Mouse (Mus musculus) forebrain, embryonic 13.5 days (tissue): ENCODE measurements at regions not wholly inside any gene's neighbourhood (a gene's known extent, or its start where the extent isn't known, plus 50 kb on each side); places are given as distances from the start of the nearest gene placed in this dataset.

Source experiments
- ATAC-seq: fragments of 200-750 bp; cut with Nextera tagmentation; 2 replicates; pipeline ENCODE4 v1.8.0; 2017
- H3K27ac ChIP-seq: fragments of 300-500 bp; sonication (generic); 2 replicates; pipeline ENCODE4 v1.5.1; 2015; ENCODE audit warnings: inconsistent platforms, mild to moderate bottlenecking, moderate library complexity
- H3K27me3 ChIP-seq: fragments of 300-500 bp; sonication (generic); 2 replicates; pipeline ENCODE4 v1.6.1; 2015; ENCODE audit warnings: mild to moderate bottlenecking, inconsistent platforms
- H3K36me3 ChIP-seq: fragments of 300-500 bp; sonication (generic); 2 replicates; pipeline ENCODE4 v1.6.1; 2015; ENCODE audit warnings: mild to moderate bottlenecking, inconsistent platforms; ENCODE audit not compliant: poor library complexity, severe bottlenecking
- H3K4me1 ChIP-seq: fragments of 300-500 bp; sonication (generic); 2 replicates; pipeline ENCODE4 v1.6.1; 2015; ENCODE audit warnings: inconsistent platforms
- H3K4me2 ChIP-seq: fragments of 300-500 bp; sonication (generic); 2 replicates; pipeline ENCODE4 v1.6.1; 2015; ENCODE audit warnings: inconsistent platforms, mild to moderate bottlenecking, moderate library complexity
- H3K4me3 ChIP-seq: fragments of 300-500 bp; sonication (generic); 2 replicates; pipeline ENCODE4 v1.5.1; 2015; ENCODE audit warnings: mild to moderate bottlenecking, inconsistent platforms
- H3K9ac ChIP-seq: fragments of 300-500 bp; sonication (generic); 2 replicates; pipeline ENCODE4 v1.6.1; 2015; ENCODE audit warnings: mild to moderate bottlenecking, inconsistent platforms
- H3K9me3 ChIP-seq: fragments of 300-500 bp; sonication (generic); replicated peaks from 2 replicates; pipeline ENCODE4 v1.6.1; 2016; ENCODE audit warnings: inconsistent platforms
- WGBS: fragments of 180-500 bp; shearing (Covaris S2); methylation state at CpG from one replicate; pipeline ENCODE4 v1.1.7; 2015; 5-methylcytosine and 5-hydroxymethylcytosine counted together

GRCm38 (mm10) chr6:31145687-31146086, 186.8 kb upstream of the Klf14 start:
- WGBS, result 88% methylated on average over 10 of the region's 10 CpGs
- no peak for ATAC-seq
- Histone ChIP-seq H3K4me2 (no peak overlapping the region), H3K9ac (no peak overlapping the region), H3K36me3 (no peaks in the 10 kb centered on the region), H3K4me1 (no peaks in the 10 kb centered on the region), H3K27me3 (no peaks in the 10 kb centered on the region), H3K9me3 (no peaks in the 10 kb centered on the region), H3K27ac (no peak overlapping the region), H3K4me3 (no peak overlapping the region)

DNA sequence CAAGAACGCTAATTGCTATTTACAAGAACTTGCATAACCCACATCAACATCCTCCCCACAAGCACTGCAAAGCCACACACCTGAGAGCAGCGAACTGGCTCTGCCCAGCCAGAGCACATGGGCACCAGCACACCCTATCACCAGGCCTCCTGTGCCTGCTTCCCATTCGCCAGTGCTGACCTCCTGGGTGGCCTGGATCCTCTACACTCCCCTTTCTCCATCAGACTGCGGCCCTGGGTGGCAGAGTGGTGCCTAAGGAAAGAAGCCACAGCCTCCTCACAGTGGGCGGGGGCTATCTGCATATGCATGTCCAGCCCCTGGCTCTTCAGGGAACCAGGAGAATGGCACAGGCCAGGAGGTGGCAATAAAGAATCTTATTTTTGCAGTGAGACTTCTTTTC, 187.9 kb upstream of the Klf14 start:
- Histone ChIP-seq H3K27me3 (no peaks in the 10 kb centered on the region), H3K4me2 (no peak overlapping the region), H3K4me3 (no peak overlapping the region), H3K27ac (no peak overlapping the region), H3K9me3 (no peaks in the 10 kb centered on the region), H3K9ac (no peak overlapping the region), H3K4me1 (no peaks in the 10 kb centered on the region), H3K36me3 (no peaks in the 10 kb centered on the region)
- no peak for ATAC-seq
- 29% methylated on average over 5 of the region's 5 CpGs for WGBS

DNA sequence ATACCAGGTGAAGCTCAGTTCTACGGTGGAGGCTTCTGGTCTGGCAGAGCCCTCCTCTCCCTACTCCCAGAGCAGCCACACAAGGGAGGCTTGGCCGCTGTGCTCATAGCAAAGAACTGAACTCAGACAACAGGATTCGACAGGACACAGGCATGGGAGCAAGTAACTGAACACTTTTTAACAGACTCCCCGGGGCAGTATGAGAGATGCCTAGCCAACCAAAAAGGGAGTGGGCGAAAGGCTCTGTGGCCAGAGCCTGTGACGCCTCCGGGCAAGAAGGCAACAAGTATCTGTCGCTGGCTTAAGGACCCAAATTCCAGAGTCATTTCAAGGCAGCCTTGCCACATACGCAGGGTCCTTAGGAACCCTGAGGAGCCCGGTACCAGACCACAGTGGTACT, 188.8 kb upstream of the Klf14 start:
- no peaks in the 10 kb centered on the region for H3K27me3 ChIP-seq

GRCm38 (mm10) chr6:31148311-31148856, 189.5 kb upstream of the Klf14 start:
- no peaks in the 10 kb centered on the region for H3K27me3 ChIP-seq
- no peaks in the 10 kb centered on the region for H3K4me1 ChIP-seq
- no peak overlapping the region for H3K27ac ChIP-seq
- no peak for ATAC-seq
- no peak overlapping the region for H3K9ac ChIP-seq
- H3K4me3 ChIP-seq, result no peak overlapping the region
- 66% methylated on average over 8 of the region's 8 CpGs for WGBS
- no peaks in the 10 kb centered on the region for H3K9me3 ChIP-seq
- H3K4me2 ChIP-seq, result no peak overlapping the region
- no peaks in the 10 kb centered on the region for H3K36me3 ChIP-seq

More for the DNA sequence above, 188.8 kb upstream of the Klf14 start:
- no peak overlapping the region for H3K4me3 ChIP-seq
- H3K27ac ChIP-seq, result no peak overlapping the region
- H3K4me1 ChIP-seq, result no peaks in the 10 kb centered on the region
- no peaks in the 10 kb centered on the region for H3K36me3 ChIP-seq
- ATAC-seq, result no peak
- no peak overlapping the region for H3K4me2 ChIP-seq
- H3K9ac ChIP-seq, result no peak overlapping the region
- no peaks in the 10 kb centered on the region for H3K9me3 ChIP-seq
- WGBS, result 89% methylated on average over 10 of the region's 10 CpGs

DNA sequence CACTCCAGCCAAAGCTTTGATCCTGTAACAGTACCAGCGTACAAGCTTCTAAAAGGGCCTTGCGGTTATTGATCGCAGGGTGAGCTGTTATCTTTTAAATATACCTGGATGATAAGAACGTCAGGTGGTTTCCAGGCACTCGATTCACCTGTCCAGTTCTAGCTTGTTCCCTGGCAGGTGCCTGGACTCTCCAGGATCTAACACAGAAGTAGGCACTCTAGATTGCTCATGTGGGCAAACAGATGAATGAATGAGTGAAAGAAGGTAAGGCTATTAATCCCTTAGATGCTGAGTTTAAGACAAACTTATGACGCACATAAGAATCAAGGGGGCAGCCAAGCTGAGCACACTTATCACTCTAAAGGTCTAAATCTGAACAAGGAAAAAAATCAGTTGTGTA, 190.3 kb upstream of the Klf14 start:
- Histone ChIP-seq H3K27ac (no peak overlapping the region), H3K4me3 (no peak overlapping the region), H3K4me1 (no peaks in the 10 kb centered on the region), H3K36me3 (no peaks in the 10 kb centered on the region), H3K9me3 (no peaks in the 10 kb centered on the region), H3K4me2 (no peak overlapping the region), H3K9ac (no peak overlapping the region), H3K27me3 (no peaks in the 10 kb centered on the region)
- ATAC-seq, result no peak
- WGBS, result 91% methylated on average over 6 of the region's 6 CpGs

- no peak for ATAC-seq
- Histone ChIP-seq H3K9me3 (no peaks in the 10 kb centered on the region), H3K27me3 (no peaks in the 10 kb centered on the region), H3K4me3 (no peak overlapping the region), H3K4me1 (peaks cover 4% of the 10 kb centered on the region; the same call in 1 of the 2 replicates), H3K36me3 (no peaks in the 10 kb centered on the region), H3K27ac (no peak overlapping the region), H3K4me2 (no peak overlapping the region), H3K9ac (no peak overlapping the region)
- 92% methylated on average over 8 of the region's 8 CpGs for WGBS
These were observed 191.5 kb upstream of the Klf14 start for GRCm38 (mm10) chr6:31150416-31150815.

DNA sequence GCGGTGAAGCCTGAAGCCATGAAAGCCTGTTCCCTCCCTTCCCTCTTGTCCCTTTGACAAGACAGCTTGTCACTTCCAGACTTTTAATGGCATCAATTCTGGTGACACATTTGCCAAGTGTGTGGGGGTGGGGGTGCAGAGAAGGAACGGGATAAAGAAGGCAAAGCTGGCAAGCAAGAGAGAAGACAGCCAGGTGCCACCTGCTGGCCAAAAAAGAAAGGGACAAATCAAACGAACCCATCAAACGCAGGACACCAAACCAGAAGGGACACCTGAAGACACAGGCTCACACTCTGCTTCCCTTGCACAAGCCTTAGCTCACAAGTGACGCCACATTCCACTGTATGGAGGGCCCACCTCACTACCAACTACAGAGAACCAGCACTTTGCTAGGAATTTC, 197.0 kb upstream of the Klf14 start:
- WGBS, result 30% methylated on average over 5 of the region's 5 CpGs
- no peaks in the 10 kb centered on the region for H3K9me3 ChIP-seq
- H3K27ac ChIP-seq, result no peak overlapping the region; the same call in 1 of the 2 replicates
- no peaks in the 10 kb centered on the region for H3K27me3 ChIP-seq
- peaks cover 35% of the 10 kb centered on the region for H3K4me1 ChIP-seq
- H3K4me3 ChIP-seq, result no peak overlapping the region
- H3K4me2 ChIP-seq, result no peak overlapping the region
- H3K9ac ChIP-seq, result no peak overlapping the region
- peak; percentile 70 for ATAC-seq
- no peaks in the 10 kb centered on the region for H3K36me3 ChIP-seq

GRCm38 (mm10) chr6:31156999-31157398, 198.1 kb upstream of the Klf14 start:
- H3K4me2 ChIP-seq, result no peak overlapping the region
- no peak for ATAC-seq
- no peak overlapping the region for H3K4me3 ChIP-seq
- WGBS, result 90% methylated on average over 2 of the region's 2 CpGs
- H3K27me3 ChIP-seq, result no peaks in the 10 kb centered on the region
- no peak overlapping the region for H3K27ac ChIP-seq
- H3K9me3 ChIP-seq, result no peaks in the 10 kb centered on the region
- H3K9ac ChIP-seq, result no peak overlapping the region
- H3K36me3 ChIP-seq, result no peaks in the 10 kb centered on the region
- H3K4me1 ChIP-seq, result peaks cover 46% of the 10 kb centered on the region

- WGBS, result 75% methylated on average over 6 of the region's 6 CpGs
These were observed 198.6 kb upstream of the Klf14 start for GRCm38 (mm10) chr6:31157429-31157828.

DNA sequence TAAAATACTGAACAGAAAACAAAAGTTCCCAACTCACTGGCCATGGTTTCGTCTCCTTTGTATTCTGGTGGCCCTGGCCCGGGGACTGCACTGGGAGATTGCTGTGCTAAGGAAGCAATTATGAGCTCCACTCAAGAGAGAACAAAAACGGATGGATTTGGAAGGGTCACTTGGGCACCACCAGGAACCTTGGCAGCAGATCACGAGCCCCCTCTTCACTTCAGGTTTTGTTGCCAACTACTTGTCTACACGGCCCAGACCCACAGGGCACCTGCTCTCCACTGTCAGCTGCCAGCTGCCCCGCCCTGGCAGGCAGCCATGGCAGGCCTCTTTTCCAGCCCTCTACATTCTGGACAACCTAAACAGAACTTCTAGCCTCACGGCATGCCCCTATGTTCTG, 199.8 kb upstream of the Klf14 start:
- Histone ChIP-seq H3K4me2 (no peak overlapping the region), H3K9me3 (no peaks in the 10 kb centered on the region), H3K9ac (no peak overlapping the region), H3K27ac (peak overlapping the region; percentile 2; the same call in 1 of the 2 replicates), H3K4me3 (no peak overlapping the region), H3K36me3 (no peaks in the 10 kb centered on the region), H3K4me1 (peaks cover 47% of the 10 kb centered on the region), H3K27me3 (no peaks in the 10 kb centered on the region)
- WGBS, result 30% methylated on average over 7 of the region's 7 CpGs
- peak; percentile 77 for ATAC-seq

More at GRCm38 (mm10) chr6:31157429-31157828, 198.6 kb upstream of the Klf14 start:
- Histone ChIP-seq H3K36me3 (no peaks in the 10 kb centered on the region), H3K9ac (no peak overlapping the region), H3K4me3 (no peak overlapping the region), H3K27me3 (no peaks in the 10 kb centered on the region), H3K9me3 (no peaks in the 10 kb centered on the region), H3K27ac (no peak overlapping the region), H3K4me2 (no peak overlapping the region), H3K4me1 (peaks cover 47% of the 10 kb centered on the region)
- ATAC-seq, result no peak

DNA sequence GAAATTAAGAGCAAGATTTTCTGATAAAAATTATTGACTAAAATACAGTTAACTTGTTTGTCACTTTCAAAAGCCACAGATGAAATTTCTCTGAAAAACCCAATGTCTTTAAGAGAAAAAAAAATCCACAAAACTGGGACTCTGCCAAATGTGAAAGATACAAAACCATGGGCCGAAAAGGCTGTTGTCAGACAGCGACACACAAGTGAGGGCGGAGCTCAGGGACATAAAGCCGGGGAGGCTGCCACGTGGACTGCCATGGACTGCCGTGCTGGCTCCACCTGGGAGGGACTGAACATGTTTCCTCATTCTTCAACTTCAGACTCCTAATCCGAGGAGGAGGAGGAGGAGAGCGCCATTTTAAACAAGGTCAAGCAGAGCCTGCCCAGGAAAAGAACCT, 200.4 kb upstream of the Klf14 start:
- Histone ChIP-seq H3K27ac (peak overlapping the region; percentile 15; the same call in 1 of the 2 replicates), H3K4me1 (peaks cover 47% of the 10 kb centered on the region), H3K9ac (no peak overlapping the region), H3K4me3 (no peak overlapping the region), H3K27me3 (no peaks in the 10 kb centered on the region), H3K4me2 (no peak overlapping the region), H3K36me3 (no peaks in the 10 kb centered on the region), H3K9me3 (no peaks in the 10 kb centered on the region)
- WGBS, result 32% methylated on average over 8 of the region's 8 CpGs
- ATAC-seq, result no peak

DNA sequence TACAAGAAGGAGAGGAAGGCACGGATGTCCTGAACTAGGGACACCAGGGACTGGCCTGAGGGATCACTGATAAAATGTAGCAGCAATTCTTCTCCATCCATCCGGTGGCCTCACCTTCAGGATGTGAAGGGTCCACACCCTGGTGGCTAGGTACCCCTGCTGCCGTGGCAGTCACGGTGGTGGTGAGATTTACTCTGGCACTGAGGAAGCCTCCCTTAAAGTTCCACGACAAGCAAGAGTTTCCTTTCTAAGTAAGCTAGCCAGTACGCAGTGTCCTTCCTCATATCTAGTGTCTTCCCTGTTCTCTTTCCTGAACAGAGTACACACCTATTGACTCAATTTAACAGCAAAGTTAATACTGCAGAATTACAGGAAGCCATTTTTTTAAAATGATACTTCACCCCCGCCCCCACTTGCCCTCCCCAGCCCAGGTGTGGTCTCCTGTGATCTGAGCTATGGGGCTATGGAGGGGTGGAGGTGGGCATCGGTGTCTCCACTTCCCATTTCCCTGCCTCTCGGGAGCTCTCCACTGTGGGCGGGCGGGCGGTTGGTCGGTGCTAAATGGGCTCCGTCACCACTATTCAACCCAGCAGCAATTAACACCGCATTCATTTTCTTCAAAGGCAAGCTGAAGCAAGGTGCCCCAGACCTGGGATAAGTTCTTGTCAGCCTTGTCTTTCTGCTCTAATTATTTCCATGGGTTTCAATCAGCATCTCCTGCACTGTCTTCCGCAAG, 201.2 kb upstream of the Klf14 start:
- Histone ChIP-seq H3K4me2 (peak overlapping the region; percentile 24; the same call in 1 of the 2 replicates), H3K4me1 (peaks cover 46% of the 10 kb centered on the region), H3K36me3 (no peaks in the 10 kb centered on the region), H3K27me3 (no peaks in the 10 kb centered on the region), H3K9me3 (no peaks in the 10 kb centered on the region), H3K4me3 (no peak overlapping the region), H3K9ac (no peak overlapping the region), H3K27ac (0 out of 2 replicates have a peak overlapping the region, but pooled peaks have one; percentile 15)
- peak; percentile 39; the same call in 1 of the 2 replicates for ATAC-seq
- WGBS, result 52% methylated on average over 16 of the region's 16 CpGs
